Mouse (Mus musculus) Muller cell, postnatal 12 days (primary cell): Measurements from ENCODE around the gene Hipk3.

Experiments used
- DNase-seq: peaks from one replicate; pipeline ENCODE4 v3.0.0-alpha.2; 2015; ENCODE audit errors: inconsistent ontology term

Gene Hipk3

DNA sequence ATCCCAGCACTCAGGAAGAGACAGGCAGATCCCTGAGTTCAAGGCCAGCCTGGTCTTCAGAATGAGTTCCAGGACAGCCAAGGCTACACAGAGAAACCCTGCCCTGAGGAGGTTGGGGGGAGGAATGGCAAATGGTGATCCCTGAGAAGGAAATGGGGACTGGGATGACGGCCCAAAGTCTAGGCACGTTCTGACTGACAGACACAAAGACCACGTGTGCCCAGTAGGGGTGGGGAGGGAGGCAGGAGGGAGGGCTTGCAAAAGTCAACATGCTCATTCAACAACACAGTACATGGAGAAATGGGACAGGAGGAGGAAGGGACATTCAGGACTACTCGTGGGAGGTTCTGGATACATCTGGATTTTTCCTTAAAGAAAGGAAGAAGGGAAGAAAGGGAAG lies 81.8 kb downstream of the Hipk3 start:
- DNase-seq: no peak

DNA sequence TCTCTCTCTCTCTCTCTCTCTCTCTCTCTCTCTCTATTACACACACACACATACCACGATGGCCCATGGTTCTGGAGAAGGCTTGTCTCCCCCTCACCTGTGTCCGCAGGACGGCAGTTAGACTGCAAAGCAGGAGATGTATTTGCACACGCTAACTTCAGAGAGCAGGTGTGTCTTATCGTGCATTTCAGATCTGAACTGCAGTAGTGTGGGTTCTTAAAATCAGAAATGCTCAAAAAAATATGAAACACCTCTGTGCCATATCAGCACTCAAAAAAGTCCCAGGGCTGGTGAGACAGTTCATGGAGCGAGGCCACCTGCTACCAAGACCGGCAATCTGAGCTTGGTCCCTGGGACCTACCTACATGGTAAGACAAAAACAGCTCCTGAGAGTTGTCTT lies 82.4 kb downstream of the Hipk3 start:
- no peak for DNase-seq

DNA sequence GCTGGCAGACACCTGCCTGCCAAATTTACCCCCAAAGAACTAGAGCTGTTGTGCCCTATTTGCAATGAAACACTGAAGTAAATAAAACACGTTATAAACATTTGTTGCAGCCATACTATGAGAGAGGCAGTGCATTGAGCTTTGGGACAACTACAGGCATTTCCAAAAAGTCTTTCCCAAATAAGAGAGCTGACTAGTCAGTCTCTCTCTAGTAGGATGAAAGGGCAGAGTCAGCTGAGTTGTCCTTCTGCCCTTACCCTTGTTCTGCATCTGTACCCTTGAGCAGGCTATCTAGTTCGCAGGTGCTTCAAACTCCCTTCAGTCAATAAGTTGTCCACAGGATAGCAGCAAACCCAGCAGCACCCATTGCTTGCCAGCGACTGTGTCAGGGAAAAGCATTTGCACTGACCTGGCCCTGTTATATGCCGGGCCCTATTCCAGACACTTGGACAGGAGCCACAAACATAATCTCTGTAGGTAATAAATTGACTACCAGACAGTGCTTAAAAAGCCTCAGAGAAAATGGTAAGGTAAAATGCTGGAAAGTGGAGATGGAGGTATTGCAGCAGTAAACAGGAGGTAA lies 83.2 kb downstream of the Hipk3 start, which contains the start of gene D430041D05Rik:
Gene D430041D05Rik, minus strand, starts transcription at position 51 of the 583 bp plus-strand sequence.
- no peak for DNase-seq

DNA sequence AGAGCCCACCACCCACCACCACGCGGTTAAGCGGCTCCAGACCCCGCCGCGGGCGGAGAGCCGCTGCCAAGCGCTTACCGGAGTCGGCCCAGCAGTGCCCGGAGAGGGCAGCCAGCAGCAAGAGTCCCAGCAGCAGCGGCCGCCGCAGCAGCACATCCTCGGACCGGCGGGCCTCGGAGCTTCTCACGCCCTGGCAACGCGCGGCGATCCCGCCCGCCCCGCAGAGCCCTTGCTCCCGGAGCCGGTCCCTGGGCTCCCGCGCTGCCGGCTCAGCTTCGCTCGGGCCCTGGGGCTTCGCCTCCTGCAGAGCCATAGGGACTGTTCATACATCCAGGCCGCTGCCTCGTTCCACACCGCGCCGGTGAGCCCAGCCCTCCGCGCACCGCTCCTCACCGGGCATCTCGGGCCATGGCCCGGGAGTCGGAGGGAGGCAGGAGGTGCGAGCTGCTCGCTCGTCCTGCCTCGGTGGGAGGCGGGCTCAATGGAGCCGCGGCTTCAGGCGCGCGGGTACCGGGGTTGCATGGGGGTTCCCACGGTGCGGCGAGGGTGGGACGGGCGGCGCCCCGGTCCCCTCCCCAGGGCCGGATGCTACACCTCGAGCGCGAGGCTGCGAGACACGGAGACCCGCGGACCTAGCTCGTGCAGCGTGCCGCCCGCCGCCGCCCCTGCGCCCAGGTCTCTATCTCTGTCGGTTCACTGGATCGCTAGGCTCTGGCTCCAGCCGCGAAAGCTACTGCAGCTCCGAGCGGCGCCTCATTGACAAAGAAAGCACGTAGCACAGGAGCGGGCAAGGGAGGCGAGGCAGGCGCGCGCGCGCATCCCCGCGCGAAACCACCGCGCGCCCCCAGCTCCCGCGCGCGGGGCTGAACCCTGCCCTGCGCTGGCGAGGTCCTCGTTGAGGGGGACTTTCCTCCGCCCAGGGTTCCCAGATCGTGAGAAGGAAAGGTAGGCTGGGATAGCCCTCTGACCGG lies 84.1 kb downstream of the Hipk3 start:
- peak; percentile 50 for DNase-seq

DNA sequence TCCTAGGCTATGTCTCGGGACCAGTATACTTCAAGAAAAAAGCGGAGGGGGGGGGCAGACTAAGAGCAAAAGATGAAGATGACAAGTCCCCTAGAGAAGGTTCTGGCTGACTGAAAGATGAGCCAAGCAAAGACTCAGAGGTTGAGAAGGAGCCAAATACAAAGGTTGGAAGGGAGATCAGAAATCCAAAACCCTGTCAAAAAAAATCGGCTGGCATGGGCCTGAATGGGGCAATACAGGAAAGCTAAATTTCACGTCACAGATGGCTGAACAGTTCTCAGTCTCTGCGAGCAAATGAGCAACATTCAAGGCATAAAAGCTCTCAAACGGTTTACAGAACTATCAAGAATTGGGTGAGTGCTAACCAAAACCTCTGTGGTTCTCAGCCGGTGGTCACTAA lies 85.9 kb downstream of the Hipk3 start:
- DNase-seq: no peak

DNA sequence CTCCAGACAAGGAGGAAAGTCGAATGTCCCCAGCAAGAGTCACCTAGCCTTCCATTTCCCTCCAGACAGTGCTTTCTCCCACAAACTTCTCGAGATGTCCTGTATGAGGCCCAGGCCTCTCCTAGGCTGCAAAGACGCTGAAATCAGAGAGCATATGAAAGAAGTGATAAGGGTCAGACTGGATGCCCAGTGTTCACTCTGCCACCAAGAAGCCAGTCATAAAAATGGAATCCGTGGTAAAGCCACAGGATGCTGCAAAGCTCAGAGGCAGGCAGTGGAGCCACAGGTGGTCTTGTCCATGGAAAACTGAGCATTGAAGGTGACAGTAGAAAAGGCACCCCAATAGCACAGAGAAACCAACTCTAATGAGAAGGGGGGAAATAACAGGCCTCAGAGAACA lies 86.3 kb downstream of the Hipk3 start:
- DNase-seq: no peak

DNA sequence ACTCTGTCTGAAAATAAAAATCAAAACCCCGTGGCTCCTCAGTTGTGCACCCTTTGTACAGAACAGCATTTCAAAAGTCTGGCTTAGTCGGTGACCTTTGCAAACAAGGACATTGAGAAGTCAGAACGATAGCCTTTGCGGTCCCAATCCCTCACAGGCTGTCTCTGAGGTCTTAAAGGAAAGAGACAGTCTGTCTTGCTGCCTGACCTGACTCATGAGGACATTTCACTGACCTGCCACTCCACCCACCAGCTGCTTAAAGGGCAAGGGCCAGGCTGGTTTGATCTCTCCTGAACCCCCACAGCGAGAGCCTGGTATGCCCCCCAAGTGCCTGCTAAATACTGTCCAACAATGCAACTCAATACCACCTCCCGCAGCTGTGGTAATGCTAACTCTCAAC lies 90.2 kb downstream of the Hipk3 start:
- DNase-seq: no peak

DNA sequence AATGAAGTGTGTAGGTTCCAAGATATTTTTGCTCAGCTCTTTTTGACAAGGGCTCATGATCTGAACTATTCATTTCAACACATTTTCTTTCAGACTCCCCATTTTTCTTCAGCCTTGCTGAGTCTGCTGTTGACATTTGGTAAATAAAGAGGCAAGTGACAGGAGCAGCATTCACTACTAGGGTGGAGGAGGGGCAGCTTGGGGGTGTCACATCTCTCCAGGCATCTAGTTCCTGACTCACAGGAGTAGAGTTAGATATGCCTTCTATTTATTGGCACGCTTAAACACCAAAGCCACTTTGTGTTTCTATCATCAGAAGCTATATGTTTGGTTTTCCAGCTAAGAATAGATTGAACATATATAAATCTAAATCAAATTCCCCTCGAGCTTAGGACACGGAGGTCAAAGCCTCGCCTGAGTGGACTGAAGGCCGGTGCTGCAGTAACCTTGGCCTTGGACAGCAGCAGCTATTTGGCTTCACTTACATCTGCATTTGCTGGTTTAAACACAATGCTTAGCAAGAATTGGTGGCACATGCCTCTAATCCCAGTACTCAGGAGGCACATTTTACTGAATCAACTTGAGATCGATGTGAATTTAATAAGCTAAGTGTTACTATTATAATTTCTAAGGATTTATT lies 95.5 kb downstream of the Hipk3 start:
- DNase-seq: no peak

DNA sequence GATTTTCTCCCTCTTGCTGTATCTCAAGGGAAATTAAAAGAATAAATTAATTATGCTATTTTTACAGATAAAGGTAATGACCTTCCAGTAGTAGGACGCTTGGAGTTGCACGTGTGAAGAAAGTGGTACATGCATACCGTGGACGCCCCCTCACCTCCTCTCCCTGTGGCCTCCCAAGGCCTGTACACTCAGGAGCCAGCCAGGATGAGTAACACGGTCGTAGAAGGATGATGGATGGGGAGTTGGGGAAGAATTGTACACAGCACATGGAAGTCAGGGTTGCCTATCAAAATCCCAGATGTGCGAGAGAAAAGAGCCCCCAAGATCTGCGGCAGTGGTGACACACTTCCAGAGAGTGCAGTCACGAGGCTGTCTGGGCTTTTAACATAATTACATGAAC lies 98.3 kb downstream of the Hipk3 start:
- no peak for DNase-seq

DNA sequence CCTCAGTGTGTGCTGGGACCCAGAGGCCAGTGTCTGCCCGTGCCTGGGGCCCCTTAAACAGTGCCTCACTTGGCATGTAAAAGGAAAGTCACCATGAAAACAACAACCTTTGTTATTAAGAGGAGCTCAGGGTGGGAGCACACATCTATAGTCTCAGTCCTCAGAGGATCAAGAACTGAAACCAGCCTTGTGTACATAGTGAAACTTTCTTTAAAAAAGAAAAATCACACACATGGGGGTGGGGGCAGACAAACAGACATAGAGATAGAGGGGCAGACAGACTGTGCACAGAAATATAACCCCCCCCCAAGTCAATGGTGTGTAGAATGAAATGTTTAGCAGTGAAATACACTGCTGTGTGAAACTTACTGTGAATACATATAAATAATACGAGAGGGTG lies 99.5 kb downstream of the Hipk3 start:
- no peak for DNase-seq

DNA sequence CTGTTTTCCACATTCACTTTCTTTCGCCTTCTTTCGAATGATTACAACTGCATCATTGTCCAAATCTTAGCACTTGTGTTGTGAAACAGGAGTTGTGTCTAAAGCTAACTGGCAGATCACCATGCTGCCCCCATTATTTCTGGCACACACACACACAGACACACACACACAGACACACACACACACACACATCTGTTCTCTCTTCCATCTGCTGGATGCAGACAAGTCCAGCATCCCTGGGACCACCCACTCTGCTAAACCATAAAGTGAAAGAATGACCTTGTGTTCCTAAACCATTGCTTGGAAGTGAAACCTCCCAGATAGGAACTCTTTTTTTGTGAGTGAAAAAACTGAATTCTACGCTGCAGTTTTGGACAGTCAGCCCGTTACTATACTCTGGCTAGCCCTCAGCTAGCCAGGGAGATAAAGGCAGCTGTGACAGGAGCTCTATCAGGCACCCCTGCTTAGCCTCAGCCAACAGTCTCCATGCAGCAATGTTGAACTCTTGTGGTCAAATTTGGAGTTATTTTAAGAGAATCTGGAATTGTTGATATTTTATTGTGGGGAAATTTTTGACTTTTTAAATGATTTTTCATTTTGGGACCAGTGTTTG lies 101.4 kb downstream of the Hipk3 start:
- DNase-seq: no peak

DNA sequence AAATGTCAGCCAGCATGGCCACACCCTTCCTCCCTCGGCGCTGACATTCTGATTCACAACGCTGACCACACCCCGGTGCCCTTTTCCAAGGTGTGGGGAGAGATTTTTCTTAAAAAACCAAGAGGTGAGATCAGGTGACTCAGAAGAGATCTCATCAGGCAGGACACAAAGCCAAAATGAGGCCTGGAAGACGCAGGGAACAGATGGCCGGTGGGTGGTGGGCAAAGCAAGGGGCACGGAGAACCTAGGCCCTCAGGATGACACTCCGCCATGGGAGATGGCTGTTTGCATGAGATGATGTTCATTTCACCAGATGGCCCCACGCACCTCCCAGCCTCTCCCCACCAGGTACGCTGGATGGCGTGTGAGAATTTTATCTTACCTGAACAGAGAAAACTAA lies 105.0 kb downstream of the Hipk3 start:
- DNase-seq: no peak

DNA sequence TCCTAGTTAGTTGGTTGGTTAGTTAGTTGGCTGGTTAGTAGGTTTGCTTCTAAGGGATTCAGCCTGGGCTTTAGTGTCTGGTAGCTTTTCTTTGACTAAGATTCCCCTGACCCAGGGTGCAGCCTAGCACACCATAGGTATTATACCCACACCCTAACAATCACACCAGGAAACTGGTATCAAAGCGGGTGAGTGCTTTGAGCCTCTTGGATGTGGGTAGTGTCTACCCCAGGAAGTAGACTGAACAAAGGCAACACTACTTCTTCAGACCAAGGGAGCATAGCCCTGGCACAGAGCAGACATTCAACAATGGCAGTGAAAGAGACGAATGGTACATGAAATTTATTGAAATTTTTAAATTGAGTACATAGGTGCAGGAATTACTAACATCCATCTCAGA lies 108.3 kb downstream of the Hipk3 start:
- DNase-seq: no peak

DNA sequence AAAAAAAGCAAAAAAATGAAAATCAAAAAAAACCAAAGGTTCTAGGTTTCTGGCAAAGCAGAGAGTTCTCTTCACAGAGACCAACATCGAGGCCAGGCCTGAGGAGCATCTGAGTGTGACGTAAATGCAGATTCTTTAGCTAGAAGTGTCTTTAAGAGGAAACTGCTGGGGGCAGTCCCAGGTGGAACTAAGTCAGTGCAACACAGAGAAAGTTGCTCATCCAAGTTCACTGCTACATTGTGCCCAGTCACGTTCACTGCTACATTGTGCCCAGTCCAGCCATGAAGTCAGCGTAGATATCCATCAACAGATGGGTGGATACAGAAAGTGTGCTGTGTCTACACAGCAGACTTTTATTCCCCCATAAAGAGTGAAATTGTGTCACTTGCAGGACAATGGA lies 110.7 kb downstream of the Hipk3 start:
- no peak for DNase-seq

DNA sequence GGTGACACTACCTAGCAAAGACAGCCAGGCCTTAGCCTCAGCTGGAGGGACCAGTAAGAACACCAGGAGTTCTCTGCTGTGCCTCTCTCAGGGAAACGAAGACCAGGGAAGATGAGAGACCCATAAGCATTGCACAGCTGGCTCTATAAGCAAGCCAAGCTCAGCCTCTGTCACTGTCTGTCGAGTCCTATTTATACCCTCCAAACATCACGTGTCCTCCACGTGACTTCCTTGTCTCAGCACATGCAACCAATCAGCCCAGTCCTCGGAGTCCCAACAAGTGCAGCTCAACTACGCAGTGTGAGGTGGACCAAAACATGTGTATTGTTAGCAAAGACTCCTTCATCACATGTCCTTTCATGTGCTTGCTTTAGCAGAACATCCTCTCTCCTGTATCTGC lies 111.4 kb downstream of the Hipk3 start:
- no peak for DNase-seq

DNA sequence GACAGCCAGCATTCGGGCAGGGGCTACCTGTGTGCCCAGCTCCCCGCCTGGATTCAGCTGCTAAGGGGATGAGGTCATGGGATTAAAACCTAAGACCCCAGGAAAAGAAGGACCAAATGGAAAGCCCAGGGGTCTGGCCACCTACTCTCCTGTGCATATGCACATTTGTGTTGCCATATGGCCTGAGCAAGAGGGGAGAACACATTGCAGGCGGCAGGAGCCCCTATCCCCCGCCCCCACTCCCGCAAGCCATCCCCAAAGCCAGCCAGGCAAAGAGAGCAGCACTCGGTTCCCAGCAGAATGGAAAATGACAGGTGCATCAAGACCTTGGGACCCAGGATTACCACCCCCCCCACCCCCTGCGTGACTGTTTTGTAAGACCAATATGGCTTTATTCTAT lies 114.9 kb downstream of the Hipk3 start:
- DNase-seq: no peak

DNA sequence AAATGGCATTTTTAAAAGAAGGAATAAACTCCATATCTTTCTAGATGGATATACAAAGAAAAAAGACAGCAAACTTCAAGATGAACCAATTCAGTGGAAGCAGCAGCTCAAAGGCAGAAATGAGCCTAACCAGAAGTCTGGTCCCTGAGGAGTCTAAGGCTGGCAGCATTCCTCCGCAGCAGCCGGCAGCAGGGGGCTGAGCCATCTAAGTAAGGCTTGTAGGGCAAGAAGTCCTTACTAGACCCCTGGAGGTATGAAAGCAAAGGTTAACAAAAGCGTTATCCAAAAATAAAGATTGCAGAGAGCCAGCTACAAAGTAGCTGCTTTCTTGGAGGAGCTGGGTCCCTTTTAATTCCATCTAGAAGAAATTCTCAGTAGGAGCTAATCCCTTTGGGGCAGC lies 115.5 kb downstream of the Hipk3 start:
- DNase-seq: no peak

DNA sequence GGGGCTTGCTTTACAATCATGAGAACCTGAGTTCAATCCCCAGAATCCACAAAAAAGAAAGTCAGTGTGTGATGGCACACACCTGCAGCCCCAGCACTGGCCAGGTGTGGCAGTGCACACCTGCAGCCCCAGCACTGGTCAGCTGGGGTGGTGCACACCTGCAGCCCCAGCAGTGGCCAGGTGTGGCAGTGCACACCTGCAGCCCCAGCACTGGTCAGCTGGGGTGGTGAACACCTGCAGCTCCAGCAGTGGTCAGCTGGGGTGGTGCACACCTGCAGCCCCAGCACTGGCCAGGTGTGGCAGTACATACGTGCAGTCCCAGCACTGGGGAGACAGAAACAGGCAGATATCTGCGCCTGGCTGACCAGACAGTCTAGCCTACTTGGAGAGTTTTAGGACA lies 116.3 kb downstream of the Hipk3 start:
- DNase-seq: no peak
